Mouse (Mus musculus): Measurements from ENCODE around the gene Ube2b. TPM values are rescaled to one million over a fixed set of nuclear protein-coding genes. Genes with fewer than 3 reads are reported as not detected.

Ube2b gene
- polyA plus RNA-seq (2016; fragmentation: Nextera tagmentation; extraction: Ambion mirVana), result 228 and 235 TPM in 2 replicates

DNA sequence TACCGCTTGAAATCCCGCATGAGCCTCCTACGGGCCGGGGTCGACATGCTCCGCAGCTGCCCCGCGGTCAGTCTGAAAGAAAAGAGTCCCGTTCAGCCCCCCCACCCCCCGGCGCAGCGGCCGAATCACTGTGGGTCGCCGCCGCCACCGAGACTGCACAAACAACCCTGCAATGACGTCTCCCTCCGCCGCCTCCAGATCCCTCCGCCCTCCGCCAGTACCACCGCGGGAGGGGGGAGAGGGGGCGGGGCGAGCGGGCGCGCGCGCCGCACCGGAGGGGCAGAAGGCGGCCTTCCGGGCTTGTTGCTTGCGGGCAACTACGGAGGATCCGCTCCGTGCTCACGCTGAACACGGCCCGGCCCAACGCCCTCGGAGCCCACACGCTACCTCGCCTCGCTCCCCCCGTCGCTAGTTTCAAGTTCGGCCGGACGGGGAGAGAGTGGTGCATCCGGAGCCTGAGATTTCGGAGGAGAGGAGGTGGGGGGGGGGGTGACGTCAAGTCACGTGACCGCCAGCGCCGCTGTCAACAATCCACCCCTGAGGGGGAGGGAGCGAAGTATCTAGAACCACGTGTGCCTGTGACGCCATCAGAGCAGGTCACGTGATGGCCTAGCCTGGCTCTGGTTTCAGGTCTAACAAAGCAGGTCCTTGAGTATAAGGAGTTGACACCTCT is at the start of gene Ube2b:
Gene Ube2b, minus strand, starts transcription at position 473 of the 673 bp plus-strand sequence.
- WGBS, result under 1% methylated on average over 56 of the region's 63 CpGs

DNA sequence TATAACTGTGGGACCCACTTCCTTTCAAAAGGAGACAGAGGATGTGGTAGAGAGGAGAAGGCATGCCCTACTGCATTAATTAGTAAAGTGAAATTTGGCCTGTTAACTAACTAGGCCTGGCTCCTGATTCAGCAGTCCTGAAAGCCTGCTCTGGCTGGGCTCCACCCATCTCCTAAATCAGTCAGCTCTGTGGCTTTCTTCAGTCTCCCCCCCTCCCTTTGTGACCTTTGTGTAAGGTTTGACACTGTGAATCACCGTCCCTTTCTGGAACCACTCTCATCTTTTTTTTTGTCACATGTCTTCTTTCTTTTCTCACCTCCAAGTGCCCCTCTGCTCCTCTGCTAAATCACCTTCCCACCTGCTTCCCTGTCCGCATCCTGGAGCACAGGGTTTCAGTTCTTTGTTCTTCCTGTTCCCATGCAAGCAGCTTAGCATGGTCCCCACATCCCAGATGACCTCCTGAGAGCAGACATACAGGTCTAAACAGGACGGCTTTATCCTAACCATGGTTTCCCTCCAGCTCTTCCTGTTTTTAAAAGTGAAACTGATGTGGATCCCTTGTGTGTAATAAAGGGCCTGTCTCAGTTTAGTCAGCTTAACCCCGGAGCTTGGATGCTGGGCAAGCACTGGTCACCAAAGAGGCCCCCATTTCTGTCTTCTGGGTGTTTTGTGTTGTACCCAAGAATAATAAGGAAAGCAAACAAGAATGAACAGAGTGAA is 46.0 kb upstream of the Ube2b start:
- WGBS, result 58% methylated on average over 4 of the region's 4 CpGs
- Histone ChIP-seq H3K9me3 (no peaks in the 10 kb centered on the region), H3K4me1 (no peaks in the 10 kb centered on the region), H3K9ac (no peak overlapping the region), H3K27ac (no peak overlapping the region), H3K4me2 (replicated peaks) (no peak overlapping the region), H3K4me3 (no peak overlapping the region), H3K27me3 (no peaks in the 10 kb centered on the region), H3K36me3 (no peaks in the 10 kb centered on the region)
- no peak for ATAC-seq (ENCODE audit: insufficient number of reproducible peaks, insufficient read depth, low FRiP score, low TSS enrichment)

More for the DNA sequence above, at the start of gene Ube2b:
- Histone ChIP-seq H3K4me1 (peaks cover 27% of the 10 kb centered on the region; the same call in 1 of the 2 replicates), H3K27ac (peak within 1 kb of the TSS; percentile 94), H3K9me3 (no peaks in the 10 kb centered on the region), H3K27me3 (no peaks in the 10 kb centered on the region), H3K4me3 (peak within 1 kb of the TSS; percentile 99), H3K4me2 (replicated peaks) (peak within 1 kb of the TSS; percentile 58), H3K36me3 (peaks cover 22% of the 10 kb centered on the region), H3K9ac (peak within 1 kb of the TSS; percentile 96)
- peak; percentile 67 for ATAC-seq (ENCODE audit: insufficient number of reproducible peaks, insufficient read depth, low FRiP score, low TSS enrichment)

GRCm38 (mm10) chr11:52044156-52044555 is 43.6 kb upstream of the Ube2b start:
- no peak for ATAC-seq (ENCODE audit: insufficient number of reproducible peaks, insufficient read depth, low FRiP score, low TSS enrichment)
- Histone ChIP-seq H3K27me3 (no peaks in the 10 kb centered on the region), H3K4me3 (no peak overlapping the region), H3K9ac (no peak overlapping the region), H3K36me3 (no peaks in the 10 kb centered on the region), H3K9me3 (no peaks in the 10 kb centered on the region), H3K4me2 (replicated peaks) (no peak overlapping the region), H3K27ac (no peak overlapping the region), H3K4me1 (no peaks in the 10 kb centered on the region)

GRCm38 (mm10) chr11:52043224-52043623 is 42.7 kb upstream of the Ube2b start:
- Histone ChIP-seq H3K4me1 (no peaks in the 10 kb centered on the region), H3K4me3 (no peak overlapping the region), H3K27ac (no peak overlapping the region), H3K9me3 (no peaks in the 10 kb centered on the region), H3K9ac (no peak overlapping the region), H3K4me2 (replicated peaks) (no peak overlapping the region), H3K36me3 (no peaks in the 10 kb centered on the region), H3K27me3 (no peaks in the 10 kb centered on the region)
- no peak for ATAC-seq (ENCODE audit: insufficient number of reproducible peaks, insufficient read depth, low FRiP score, low TSS enrichment)
- WGBS, result 83% methylated on average over 3 of the region's 3 CpGs

GRCm38 (mm10) chr11:52037659-52038058 is 37.1 kb upstream of the Ube2b start:
- no peak overlapping the region for H3K4me3 ChIP-seq
- ATAC-seq (ENCODE audit: insufficient number of reproducible peaks, insufficient read depth, low FRiP score, low TSS enrichment), result no peak
- 67% methylated on average over 3 of the region's 3 CpGs for WGBS
- no peak overlapping the region for H3K9ac ChIP-seq
- no peaks in the 10 kb centered on the region for H3K9me3 ChIP-seq
- H3K27ac ChIP-seq, result no peak overlapping the region
- no peaks in the 10 kb centered on the region for H3K27me3 ChIP-seq
- H3K4me2 ChIP-seq (replicated peaks), result no peak overlapping the region
- no peaks in the 10 kb centered on the region for H3K4me1 ChIP-seq
- no peaks in the 10 kb centered on the region for H3K36me3 ChIP-seq

DNA sequence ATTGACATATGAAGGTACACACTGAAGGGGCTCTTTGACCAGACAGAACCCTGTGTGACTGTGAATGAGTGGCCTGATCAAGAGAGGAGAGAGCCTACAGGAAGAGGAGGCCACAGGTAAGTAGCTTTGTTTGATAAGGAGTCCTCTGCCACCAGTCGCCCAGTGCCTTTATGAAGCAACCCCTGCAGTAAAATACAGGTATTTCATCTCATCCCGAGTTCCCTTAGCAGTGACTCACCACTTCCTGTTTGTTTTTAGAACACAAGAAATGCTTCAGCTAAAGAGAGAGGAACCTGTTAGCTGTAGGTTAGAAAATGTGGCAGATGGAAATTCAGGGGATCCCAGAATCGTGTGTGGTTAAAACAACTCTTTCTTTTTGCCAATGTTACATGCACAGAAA is 35.3 kb upstream of the Ube2b start:
- Histone ChIP-seq H3K27me3 (no peaks in the 10 kb centered on the region), H3K27ac (no peak overlapping the region), H3K4me1 (no peaks in the 10 kb centered on the region), H3K9ac (no peak overlapping the region), H3K36me3 (0 out of 2 replicates have a peak, but pooled peaks cover 5% of the 10 kb centered on the region), H3K9me3 (no peaks in the 10 kb centered on the region), H3K4me2 (replicated peaks) (no peak overlapping the region), H3K4me3 (no peak overlapping the region)
- ATAC-seq (ENCODE audit: insufficient number of reproducible peaks, insufficient read depth, low FRiP score, low TSS enrichment), result no peak
- whole genome bisulfite sequencing, result 74% methylated on average over 3 of the region's 3 CpGs

- no peak overlapping the region for H3K4me3 ChIP-seq
- no peak overlapping the region for H3K4me2 ChIP-seq (replicated peaks)
- no peaks in the 10 kb centered on the region for H3K27me3 ChIP-seq
- no peaks in the 10 kb centered on the region for H3K9me3 ChIP-seq
- WGBS, result 84% methylated on average over 1 of the region's 1 CpGs
- no peak for ATAC-seq (ENCODE audit: insufficient number of reproducible peaks, insufficient read depth, low FRiP score, low TSS enrichment)
- H3K27ac ChIP-seq, result no peak overlapping the region
- no peaks in the 10 kb centered on the region for H3K4me1 ChIP-seq
- H3K9ac ChIP-seq, result no peak overlapping the region
- 0 out of 2 replicates have a peak, but pooled peaks cover 5% of the 10 kb centered on the region for H3K36me3 ChIP-seq
Measured at GRCm38 (mm10) chr11:52033953-52034352, 33.4 kb upstream of the Ube2b start.

GRCm38 (mm10) chr11:52032356-52032755 is 31.8 kb upstream of the Ube2b start:
- WGBS, result 74% methylated on average over 8 of the region's 8 CpGs
- Histone ChIP-seq H3K9me3 (no peaks in the 10 kb centered on the region), H3K4me1 (no peaks in the 10 kb centered on the region), H3K36me3 (0 out of 2 replicates have a peak, but pooled peaks cover 5% of the 10 kb centered on the region), H3K4me2 (replicated peaks) (no peak overlapping the region), H3K27me3 (no peaks in the 10 kb centered on the region), H3K9ac (no peak overlapping the region), H3K4me3 (no peak overlapping the region), H3K27ac (no peak overlapping the region)
- no peak for ATAC-seq (ENCODE audit: insufficient number of reproducible peaks, insufficient read depth, low FRiP score, low TSS enrichment)

DNA sequence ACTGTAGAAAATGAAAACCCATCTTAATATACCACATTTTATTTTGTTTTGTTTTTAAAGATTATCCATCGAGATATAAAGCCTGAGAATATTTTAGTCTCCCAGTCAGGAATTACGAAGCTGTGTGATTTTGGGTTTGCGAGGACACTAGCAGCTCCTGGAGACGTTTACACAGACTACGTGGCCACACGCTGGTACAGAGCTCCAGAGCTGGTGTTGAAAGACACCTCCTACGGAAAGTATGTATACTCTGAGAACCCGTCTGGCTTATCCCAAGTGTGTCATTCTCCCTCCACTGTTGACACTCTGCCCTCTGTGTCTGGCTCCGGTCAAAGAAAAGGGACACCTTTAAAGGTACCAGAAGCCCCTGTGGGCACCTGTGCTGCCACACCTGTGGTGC is 17.7 kb upstream of the Ube2b start:
- ATAC-seq (ENCODE audit: insufficient number of reproducible peaks, insufficient read depth, low FRiP score, low TSS enrichment), result no peak

GRCm38 (mm10) chr11:52011541-52011940 is 11.0 kb upstream of the Ube2b start:
- ATAC-seq (ENCODE audit: insufficient number of reproducible peaks, insufficient read depth, low FRiP score, low TSS enrichment), result no peak
- no peak overlapping the region for H3K27ac ChIP-seq
- H3K4me1 ChIP-seq, result no peaks in the 10 kb centered on the region
- WGBS, result 83% methylated on average over 5 of the region's 5 CpGs
- 0 out of 2 replicates have a peak, but pooled peaks cover 3% of the 10 kb centered on the region for H3K36me3 ChIP-seq
- no peaks in the 10 kb centered on the region for H3K9me3 ChIP-seq
- no peak overlapping the region for H3K4me3 ChIP-seq
- no peak overlapping the region for H3K4me2 ChIP-seq (replicated peaks)
- no peaks in the 10 kb centered on the region for H3K27me3 ChIP-seq
- H3K9ac ChIP-seq, result no peak overlapping the region

More for the DNA sequence above, 17.7 kb upstream of the Ube2b start:
- H3K4me2 ChIP-seq (replicated peaks), result no peak overlapping the region
- H3K36me3 ChIP-seq, result peaks cover 5% of the 10 kb centered on the region; the same call in 1 of the 2 replicates
- no peaks in the 10 kb centered on the region for H3K9me3 ChIP-seq
- H3K4me3 ChIP-seq, result no peak overlapping the region
- H3K9ac ChIP-seq, result no peak overlapping the region
- no peaks in the 10 kb centered on the region for H3K27me3 ChIP-seq
- no peaks in the 10 kb centered on the region for H3K4me1 ChIP-seq
- no peak overlapping the region for H3K27ac ChIP-seq
- 80% methylated on average over 9 of the region's 9 CpGs for WGBS

- H3K27me3 ChIP-seq, result no peaks in the 10 kb centered on the region
- H3K9ac ChIP-seq, result no peak overlapping the region
- H3K4me1 ChIP-seq, result no peaks in the 10 kb centered on the region
- H3K4me3 ChIP-seq, result no peak overlapping the region
- no peak overlapping the region for H3K27ac ChIP-seq
- 89% methylated on average over 11 of the region's 11 CpGs for WGBS
- H3K9me3 ChIP-seq, result no peaks in the 10 kb centered on the region
- no peak overlapping the region for H3K4me2 ChIP-seq (replicated peaks)
- H3K36me3 ChIP-seq, result 0 out of 2 replicates have a peak, but pooled peaks cover 3% of the 10 kb centered on the region
- ATAC-seq (ENCODE audit: insufficient number of reproducible peaks, insufficient read depth, low FRiP score, low TSS enrichment), result no peak
Measured at GRCm38 (mm10) chr11:52011011-52011410, 10.4 kb upstream of the Ube2b start.

DNA sequence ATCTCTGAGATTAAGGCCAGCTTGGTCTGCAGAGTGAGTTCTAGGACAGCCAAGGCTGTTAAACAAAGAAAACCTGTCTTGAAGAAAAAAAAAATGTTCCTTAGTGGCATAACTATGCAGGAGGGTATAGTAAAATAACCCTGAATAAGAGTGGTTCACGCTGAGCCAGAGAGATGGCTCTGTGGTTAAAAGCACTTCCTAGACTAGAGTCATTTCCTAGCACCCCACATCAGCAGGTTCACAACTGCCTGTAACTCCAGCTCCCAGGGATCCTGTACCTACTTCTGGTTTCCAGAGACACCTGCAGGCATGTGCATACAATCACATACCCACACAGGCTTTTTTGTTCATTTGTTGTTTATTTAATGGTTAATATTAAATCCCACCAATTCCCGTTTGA is 5.0 kb upstream of the Ube2b start:
- no peaks in the 10 kb centered on the region for H3K9me3 ChIP-seq
- H3K4me2 ChIP-seq (replicated peaks), result peak overlapping the region; percentile 13; the same call in 1 of the 2 replicates
- H3K27me3 ChIP-seq, result no peaks in the 10 kb centered on the region
- no peaks in the 10 kb centered on the region for H3K36me3 ChIP-seq
- WGBS, result 76% methylated on average over 2 of the region's 2 CpGs
- peak overlapping the region; percentile 30; the same call in 1 of the 2 replicates for H3K9ac ChIP-seq
- 0 out of 2 replicates have a peak, but pooled peaks cover 9% of the 10 kb centered on the region for H3K4me1 ChIP-seq
- H3K4me3 ChIP-seq, result no peak overlapping the region
- H3K27ac ChIP-seq, result no peak overlapping the region
- no peak for ATAC-seq (ENCODE audit: insufficient number of reproducible peaks, insufficient read depth, low FRiP score, low TSS enrichment)

Measured in embryonic facial prominence, embryonic 12.5 days (tissue).